Mouse (Mus musculus) intestine, embryonic 16.5 days (tissue): Measurements from ENCODE around the gene Ssbp2. TPM values are rescaled to one million over a fixed set of nuclear protein-coding genes. Genes with fewer than 3 reads are reported as not detected.
A peak's percentile ranks its signal among the peaks of the same experiment; 100 is the strongest.

Experiments
- ATAC-seq: fragments of 200-750 bp; cut with Nextera tagmentation; 2 replicates; pipeline ENCODE4 v1.8.0; 2017; ENCODE audit warnings: moderate TSS enrichment, moderate library complexity
- H3K27ac ChIP-seq: fragments of 300-500 bp; sonication (generic); 2 replicates; pipeline ENCODE4 v1.5.1; 2014; ENCODE audit warnings: mild to moderate bottlenecking, low read length
- H3K27me3 ChIP-seq: fragments of 300-500 bp; sonication (generic); replicated peaks from 2 replicates; pipeline ENCODE4 v1.6.1; 2014; ENCODE audit warnings: low read length, control low read depth, mixed read lengths; ENCODE audit not compliant: control insufficient read depth, insufficient read depth
- H3K36me3 ChIP-seq: fragments of 300-500 bp; sonication (generic); 2 replicates; pipeline ENCODE4 v1.6.1; 2014; ENCODE audit warnings: low read length, control low read depth; ENCODE audit not compliant: control insufficient read depth, insufficient read depth
- H3K4me1 ChIP-seq: fragments of 300-500 bp; sonication (generic); 2 replicates; pipeline ENCODE4 v1.6.1; 2014; ENCODE audit warnings: low read length, control low read depth, mixed read lengths; ENCODE audit not compliant: control insufficient read depth, insufficient read depth
- H3K4me2 ChIP-seq: fragments of 300-500 bp; sonication (generic); 2 replicates; pipeline ENCODE4 v1.6.1; 2014; ENCODE audit warnings: low read depth, low read length, control low read depth
- H3K4me3 ChIP-seq: fragments of 300-500 bp; sonication (generic); 2 replicates; pipeline ENCODE4 v1.5.1; 2014; ENCODE audit warnings: mild to moderate bottlenecking, low read length
- H3K9ac ChIP-seq: fragments of 300-500 bp; sonication (generic); 2 replicates; pipeline ENCODE4 v1.6.1; 2014; ENCODE audit warnings: low read depth, low read length
- H3K9me3 ChIP-seq: fragments of 300-500 bp; sonication (generic); 2 replicates; pipeline ENCODE4 v1.6.1; 2016; ENCODE audit warnings: low read length, control low read depth; ENCODE audit not compliant: control insufficient read depth
- WGBS: fragments of 180-500 bp; shearing (Covaris S2); extraction: QIAGEN DNeasy Blood & Tissue Kit; methylation state at CpG from one replicate; pipeline ENCODE4 v1.1.7; 2014; 5-methylcytosine and 5-hydroxymethylcytosine counted together
- microRNA-seq: library from miRNA; unstranded; fragments of <30 nt; microRNA quantifications from one replicate; pipeline ENCODE4, GENCODE M21; 2016
- polyA plus RNA-seq: library from polyadenylated mRNA; unstranded; fragments of >200 nt; fragmentation: Nextera tagmentation; extraction: Ambion mirVana; gene quantifications from 2 replicates; pipeline ENCODE4 v1.2.1, GENCODE M21; 2015

The Ssbp2 gene
- polyA plus RNA-seq, 1 experiment from 2014 or later, result 78.7 TPM

DNA sequence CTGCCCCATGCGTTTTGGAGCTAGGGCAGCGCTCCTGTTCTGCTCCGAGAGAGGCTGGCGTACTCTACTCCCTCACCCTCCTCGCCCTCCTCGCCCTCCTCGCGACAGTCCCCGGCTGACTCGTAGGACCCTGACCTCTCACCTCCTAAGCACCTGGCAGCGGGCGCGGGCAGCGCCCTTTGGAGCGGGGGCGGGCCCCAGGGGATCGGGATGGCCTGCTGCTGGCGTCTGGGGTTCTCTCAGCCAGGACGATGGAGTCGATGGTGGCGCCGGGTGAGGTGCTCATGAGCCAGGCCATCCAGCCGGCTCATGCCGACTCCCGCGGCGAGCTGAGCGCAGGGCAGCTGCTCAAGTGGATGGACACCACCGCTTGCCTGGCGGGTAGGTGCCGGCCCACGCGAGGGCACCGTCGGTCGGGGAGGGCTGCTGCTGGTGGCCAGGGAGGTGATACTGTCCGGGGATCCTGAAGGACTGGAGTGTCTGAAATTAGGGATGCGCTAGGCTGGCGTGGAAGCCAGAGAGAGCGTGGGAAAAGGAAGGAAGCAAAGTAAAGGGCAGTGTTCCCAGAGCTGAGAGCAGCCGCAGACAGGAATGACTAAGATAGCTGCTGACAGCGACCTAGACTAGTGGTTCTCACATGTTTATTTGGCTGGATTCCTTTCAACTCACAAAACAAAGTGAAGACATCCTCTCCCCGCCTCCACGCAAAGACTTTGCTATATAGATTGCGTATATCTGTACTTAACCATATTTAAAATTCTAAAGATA is 281.4 kb downstream of the Ssbp2 start, which contains the start of gene Acot12:
Gene Acot12 (plus strand): TSS at position 233 of the 768 bp plus-strand sequence.
- peak within 1 kb of the TSS; percentile 51 for H3K4me3 ChIP-seq
- no peaks in the 10 kb centered on the region for H3K9me3 ChIP-seq
- ATAC-seq, result peak; percentile 91
- H3K36me3 ChIP-seq, result no peaks in the 10 kb centered on the region
- 8% methylated on average over 45 of the region's 45 CpGs for WGBS
- peaks cover 7% of the 10 kb centered on the region for H3K4me1 ChIP-seq
- peaks cover 3% of the 10 kb centered on the region; the same call in 1 of the 2 replicates for H3K27me3 ChIP-seq
- peak within 1 kb of the TSS; percentile 83 for H3K4me2 ChIP-seq
- no peak within 1 kb of the TSS for H3K27ac ChIP-seq
- H3K9ac ChIP-seq, result peak within 1 kb of the TSS; percentile 66

DNA sequence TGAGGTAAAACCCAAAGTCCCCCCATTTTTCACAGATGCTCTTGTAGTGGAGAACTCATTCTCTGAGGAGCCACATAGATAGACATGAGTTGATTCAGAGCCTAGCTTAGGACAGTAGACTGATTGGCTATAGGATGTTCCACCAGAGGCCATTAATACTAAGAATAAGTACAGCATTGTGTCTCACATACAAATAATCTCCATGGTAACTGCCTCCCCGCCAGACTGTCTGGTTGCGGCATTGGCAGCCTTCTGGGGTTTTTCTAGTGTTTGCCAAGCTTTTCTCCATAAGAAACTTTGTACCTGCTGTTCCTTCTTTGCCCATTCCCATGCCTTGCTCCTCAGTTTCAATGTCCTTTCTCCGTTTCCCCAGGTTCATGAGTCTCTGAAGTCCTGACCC is 283.1 kb downstream of the Ssbp2 start:
- H3K4me2 ChIP-seq, result no peak overlapping the region
- WGBS, result 89% methylated on average over 3 of the region's 3 CpGs
- ATAC-seq, result no peak

DNA sequence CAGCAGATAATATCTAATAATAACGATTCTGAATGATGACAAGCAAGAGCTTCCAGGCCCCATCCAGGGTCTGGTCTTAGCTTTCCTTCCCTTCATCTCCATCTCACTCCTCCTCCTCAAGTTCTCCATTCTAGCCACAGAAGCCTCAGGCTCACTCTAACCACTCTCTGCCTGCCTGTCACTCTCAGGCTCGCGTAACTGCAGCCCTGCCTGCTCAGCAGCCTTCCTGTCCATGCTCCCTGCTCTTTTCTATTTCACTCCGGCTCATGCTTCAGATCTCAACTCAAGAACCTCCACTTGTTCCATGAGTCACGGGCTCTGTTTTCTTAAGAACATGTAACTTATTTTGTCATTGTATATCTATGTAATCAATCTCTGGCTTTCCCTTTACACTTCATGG is 286.4 kb downstream of the Ssbp2 start:
- Histone ChIP-seq H3K27ac (no peak overlapping the region), H3K9me3 (no peaks in the 10 kb centered on the region), H3K4me2 (no peak overlapping the region), H3K9ac (no peak overlapping the region), H3K4me3 (no peak overlapping the region), H3K36me3 (no peaks in the 10 kb centered on the region), H3K27me3 (peaks cover 3% of the 10 kb centered on the region; the same call in 1 of the 2 replicates), H3K4me1 (peaks cover 3% of the 10 kb centered on the region)
- no peak for ATAC-seq
- 85% methylated on average over 5 of the region's 5 CpGs for WGBS

More for the DNA sequence above, 283.1 kb downstream of the Ssbp2 start:
- Histone ChIP-seq H3K4me3 (no peak overlapping the region), H3K4me1 (peaks cover 7% of the 10 kb centered on the region), H3K9ac (no peak overlapping the region), H3K27me3 (peaks cover 3% of the 10 kb centered on the region; the same call in 1 of the 2 replicates), H3K27ac (no peak overlapping the region), H3K36me3 (no peaks in the 10 kb centered on the region), H3K9me3 (no peaks in the 10 kb centered on the region)

DNA sequence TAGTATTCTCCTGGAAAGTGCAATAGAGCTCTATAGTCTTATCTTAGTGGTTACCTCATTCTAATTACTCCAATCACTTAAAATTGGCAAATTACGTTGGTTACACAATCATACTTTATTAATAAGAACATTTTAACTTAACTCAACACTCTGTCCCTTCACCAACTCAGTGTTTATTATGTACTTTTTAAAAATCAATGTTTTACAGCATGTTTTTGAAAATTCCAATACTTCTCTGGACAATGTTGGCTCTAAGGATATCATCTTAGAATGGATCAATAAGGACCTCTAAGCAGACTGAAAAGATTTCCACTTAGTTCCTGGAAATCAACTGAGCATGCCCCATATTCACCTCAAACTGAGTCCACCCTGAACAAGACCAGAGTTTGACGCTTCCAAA is 288.3 kb downstream of the Ssbp2 start:
- WGBS, result 86% methylated on average over 2 of the region's 2 CpGs

DNA sequence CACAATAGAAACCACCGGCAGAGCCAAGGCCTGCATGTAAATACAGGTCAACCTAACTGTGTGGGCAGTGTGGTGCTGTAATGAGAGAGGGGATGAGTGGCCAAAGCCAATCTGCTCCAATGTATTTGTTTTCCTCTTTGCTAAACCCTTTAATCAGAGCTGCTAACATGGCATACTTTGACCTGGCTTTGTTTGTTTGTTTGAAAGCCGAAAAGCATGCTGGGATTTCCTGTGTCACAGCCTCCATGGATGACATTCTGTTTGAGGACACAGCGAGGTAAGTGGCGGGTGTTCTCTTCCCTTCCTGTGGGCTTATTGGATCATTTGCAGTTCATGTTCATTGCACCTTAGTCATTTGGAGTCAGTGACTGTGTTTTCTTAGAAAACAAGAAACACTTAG is 289.9 kb downstream of the Ssbp2 start:
- no peak for ATAC-seq
- WGBS, result 82% methylated on average over 4 of the region's 4 CpGs

More for the DNA sequence above, 288.3 kb downstream of the Ssbp2 start:
- H3K27me3 ChIP-seq, result no peaks in the 10 kb centered on the region
- no peaks in the 10 kb centered on the region for H3K9me3 ChIP-seq
- ATAC-seq, result no peak
- H3K36me3 ChIP-seq, result no peaks in the 10 kb centered on the region
- no peak overlapping the region for H3K9ac ChIP-seq
- no peak overlapping the region for H3K4me3 ChIP-seq
- no peak overlapping the region for H3K4me2 ChIP-seq
- no peak overlapping the region for H3K27ac ChIP-seq
- H3K4me1 ChIP-seq, result no peaks in the 10 kb centered on the region

More for the DNA sequence above, 289.9 kb downstream of the Ssbp2 start:
- Histone ChIP-seq H3K27me3 (no peaks in the 10 kb centered on the region), H3K4me1 (no peaks in the 10 kb centered on the region), H3K27ac (no peak overlapping the region), H3K4me2 (no peak overlapping the region), H3K9me3 (no peaks in the 10 kb centered on the region), H3K9ac (no peak overlapping the region), H3K4me3 (no peak overlapping the region), H3K36me3 (no peaks in the 10 kb centered on the region)

Small RNAs within 50 kb of the gene (microRNA-seq; reads per million reads assigned to microRNA genes)
- gene Gm27656, result not detected

Other genes with a start within 250 kb of the Ssbp2 start
- gene Atg10, start 236.3 kb upstream of the Ssbp2 start, polyA plus RNA-seq, result 16.8 and 17.4 TPM in 2 replicates